Mouse (Mus musculus): ENCODE results near the gene Gm20661. TPM values are rescaled to one million over a fixed set of nuclear protein-coding genes. Genes with fewer than 3 reads are reported as not detected.
A peak's percentile ranks its signal among the peaks of the same experiment; 100 is the strongest.

Gene Gm20661
- polyA plus RNA-seq, 1 experiment from 2014 or later: 1.8 TPM

DNA sequence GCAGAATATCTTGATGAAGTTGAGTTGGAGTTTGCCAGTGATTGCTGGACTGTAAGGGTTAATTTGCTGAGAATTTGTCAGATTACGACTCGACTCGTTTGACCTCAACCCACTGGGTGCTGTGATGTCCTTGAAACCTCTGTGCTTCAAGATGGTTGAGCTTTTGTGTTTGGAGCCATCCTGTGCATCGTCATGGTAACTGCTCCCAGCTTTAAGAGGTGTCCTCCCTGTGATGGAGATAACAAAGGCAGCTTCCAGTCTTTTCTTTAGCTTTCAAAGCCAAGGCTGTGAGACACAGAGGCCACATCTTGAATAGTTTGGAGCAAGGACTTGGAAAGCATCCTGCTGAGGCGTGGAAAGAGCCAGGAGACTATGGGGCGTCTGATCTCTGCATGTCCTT lies 25.7 kb upstream of the Gm20661 start:
- Histone ChIP-seq H3K4me3 (ENCODE audit: low read depth, low read length) (no peak overlapping the region), H3K9me3 (ENCODE audit: low read length) (no peaks in the 10 kb centered on the region), H3K9ac (replicated peaks; ENCODE audit: low read depth) (no peak overlapping the region), H3K36me3 (ENCODE audit: insufficient read depth, low read length) (no peaks in the 10 kb centered on the region), H3K4me1 (ENCODE audit: insufficient read depth, low read depth, low read length) (no peaks in the 10 kb centered on the region), H3K27me3 (replicated peaks; ENCODE audit: insufficient read depth, low read length) (no peaks in the 10 kb centered on the region), H3K4me2 (replicated peaks; ENCODE audit: low read depth, low read length) (no peak overlapping the region), H3K27ac (ENCODE audit: low read length) (no peak overlapping the region)
- 61% methylated on average over 6 of the region's 6 CpGs for WGBS
- TF ChIP-seq EP300 (IDR thresholded peaks at IDR 0.05) (no peak), CTCF (IDR thresholded peaks at IDR 0.05) (no peak)
- DNase-seq (ENCODE audit: low spot score) (no peak), ATAC-seq (no peak)

DNA sequence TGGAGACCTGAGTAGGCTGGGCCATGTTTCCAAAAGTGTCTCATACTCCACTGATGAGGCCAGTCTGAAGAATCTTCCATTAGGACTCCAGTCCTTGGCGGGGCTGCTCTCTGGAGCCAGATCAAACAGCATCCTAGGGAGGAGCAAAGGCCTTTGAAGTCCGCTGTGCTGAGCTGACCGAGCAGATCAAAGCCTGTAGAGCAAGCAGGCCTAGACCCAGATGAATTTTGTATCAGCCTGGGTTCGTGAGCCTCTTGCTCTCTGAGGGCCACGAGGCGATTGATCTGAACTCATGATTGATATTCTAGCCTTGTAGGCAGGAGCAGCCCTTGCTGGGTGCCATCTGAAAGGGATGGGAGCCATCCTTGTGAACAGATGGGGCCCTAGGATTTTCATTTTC lies 23.0 kb upstream of the Gm20661 start:
- TF ChIP-seq EP300 (IDR thresholded peaks at IDR 0.05) (no peak), CTCF (IDR thresholded peaks at IDR 0.05) (no peak)
- Histone ChIP-seq H3K27me3 (replicated peaks; ENCODE audit: insufficient read depth, low read length) (no peaks in the 10 kb centered on the region), H3K4me1 (ENCODE audit: insufficient read depth, low read depth, low read length) (no peaks in the 10 kb centered on the region), H3K9me3 (ENCODE audit: low read length) (no peaks in the 10 kb centered on the region), H3K27ac (ENCODE audit: low read length) (no peak overlapping the region), H3K9ac (replicated peaks; ENCODE audit: low read depth) (no peak overlapping the region), H3K4me3 (ENCODE audit: low read depth, low read length) (no peak overlapping the region), H3K36me3 (ENCODE audit: insufficient read depth, low read length) (no peaks in the 10 kb centered on the region), H3K4me2 (replicated peaks; ENCODE audit: low read depth, low read length) (no peak overlapping the region)
- WGBS: 50% methylated on average over 6 of the region's 6 CpGs
- no peak for DNase-seq (ENCODE audit: low spot score)
- peak; percentile 16; the same call in 1 of the 2 replicates for ATAC-seq

DNA sequence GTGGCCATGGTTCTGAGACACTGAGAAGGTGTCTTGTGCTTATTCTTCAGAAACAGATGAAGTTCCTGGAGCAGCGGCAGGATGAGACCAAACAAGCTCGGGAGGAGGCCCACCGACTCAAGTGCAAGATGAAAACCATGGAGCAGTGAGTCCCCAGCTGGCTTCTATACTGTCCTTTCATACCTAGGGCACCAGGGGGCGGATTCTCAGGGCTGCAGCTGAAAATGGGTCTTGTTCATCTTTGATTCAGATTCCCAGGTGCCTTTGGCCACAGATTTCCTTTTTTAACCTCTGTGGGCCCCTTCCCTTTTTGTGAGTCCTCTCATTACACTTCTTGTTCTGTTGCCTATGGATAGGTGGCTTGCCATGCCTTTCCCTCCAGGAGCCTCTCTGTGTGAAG lies 21.9 kb upstream of the Gm20661 start:
- TF ChIP-seq EP300 (IDR thresholded peaks at IDR 0.05) (no peak), CTCF (IDR thresholded peaks at IDR 0.05) (peak; percentile 51)
- Histone ChIP-seq H3K4me1 (ENCODE audit: insufficient read depth, low read depth, low read length) (no peaks in the 10 kb centered on the region), H3K27me3 (replicated peaks; ENCODE audit: insufficient read depth, low read length) (no peaks in the 10 kb centered on the region), H3K4me3 (ENCODE audit: low read depth, low read length) (no peak overlapping the region), H3K27ac (ENCODE audit: low read length) (no peak overlapping the region), H3K9ac (replicated peaks; ENCODE audit: low read depth) (no peak overlapping the region), H3K4me2 (replicated peaks; ENCODE audit: low read depth, low read length) (no peak overlapping the region), H3K36me3 (ENCODE audit: insufficient read depth, low read length) (no peaks in the 10 kb centered on the region), H3K9me3 (ENCODE audit: low read length) (no peaks in the 10 kb centered on the region)
- WGBS: 87% methylated on average over 4 of the region's 4 CpGs
- no peak for DNase-seq (ENCODE audit: low spot score)
- ATAC-seq: no peak

DNA sequence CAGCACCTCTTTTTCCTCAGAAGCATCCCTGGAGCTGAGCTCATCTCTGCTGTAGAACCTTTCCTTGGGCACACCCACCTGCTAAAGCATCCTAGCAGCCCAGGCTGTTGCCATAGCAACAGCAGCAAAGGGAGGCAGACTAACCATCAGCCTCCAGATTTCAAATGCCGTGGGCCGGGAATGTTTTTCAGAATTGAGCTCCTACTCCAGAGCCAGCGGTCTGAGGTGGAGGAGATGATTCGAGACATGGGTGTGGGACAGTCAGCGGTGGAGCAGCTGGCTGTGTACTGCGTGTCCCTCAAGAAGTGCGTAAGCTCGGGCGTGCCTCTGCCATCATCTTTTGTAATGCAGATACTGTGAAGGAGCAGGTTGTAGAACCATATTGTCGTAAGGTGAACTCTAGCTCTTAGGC lies 21.5 kb upstream of the Gm20661 start:
- Histone ChIP-seq H3K4me2 (replicated peaks; ENCODE audit: low read depth, low read length) (no peak overlapping the region), H3K4me3 (ENCODE audit: low read depth, low read length) (no peak overlapping the region), H3K27ac (ENCODE audit: low read length) (no peak overlapping the region), H3K27me3 (replicated peaks; ENCODE audit: insufficient read depth, low read length) (no peaks in the 10 kb centered on the region), H3K36me3 (ENCODE audit: insufficient read depth, low read length) (no peaks in the 10 kb centered on the region), H3K4me1 (ENCODE audit: insufficient read depth, low read depth, low read length) (no peaks in the 10 kb centered on the region), H3K9me3 (ENCODE audit: low read length) (no peaks in the 10 kb centered on the region), H3K9ac (replicated peaks; ENCODE audit: low read depth) (no peak overlapping the region)
- TF ChIP-seq EP300 (IDR thresholded peaks at IDR 0.05) (no peak), CTCF (IDR thresholded peaks at IDR 0.05) (no peak)
- ATAC-seq: no peak
- WGBS: 87% methylated on average over 10 of the region's 10 CpGs
- DNase-seq (ENCODE audit: low spot score): no peak

DNA sequence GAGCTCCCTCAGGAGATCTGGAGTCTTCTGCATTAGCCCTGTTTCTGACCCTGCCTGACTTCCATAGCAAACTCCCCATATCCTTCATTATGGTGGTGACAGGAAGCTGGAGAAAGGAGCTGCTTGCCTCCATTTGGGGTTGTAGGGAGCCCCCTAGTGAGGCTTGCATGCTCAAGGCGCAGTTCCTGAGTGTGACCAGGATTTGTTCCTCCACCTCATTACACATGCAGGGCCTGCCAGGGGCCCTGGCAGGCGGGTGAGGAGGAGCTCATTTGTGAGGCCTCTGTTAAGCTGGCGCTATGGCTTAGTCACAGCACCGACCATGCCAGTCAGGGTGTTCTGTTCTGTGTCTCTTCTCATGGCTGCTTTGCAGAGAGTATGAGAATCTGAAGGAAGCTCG lies 21.0 kb upstream of the Gm20661 start:
- peak; percentile 22; the same call in 1 of the 2 replicates for ATAC-seq
- peak; percentile 64 for DNase-seq (ENCODE audit: low spot score)
- Histone ChIP-seq H3K9me3 (ENCODE audit: low read length) (no peaks in the 10 kb centered on the region), H3K4me3 (ENCODE audit: low read depth, low read length) (no peak overlapping the region), H3K4me1 (ENCODE audit: insufficient read depth, low read depth, low read length) (no peaks in the 10 kb centered on the region), H3K4me2 (replicated peaks; ENCODE audit: low read depth, low read length) (no peak overlapping the region), H3K9ac (replicated peaks; ENCODE audit: low read depth) (no peak overlapping the region), H3K36me3 (ENCODE audit: insufficient read depth, low read length) (no peaks in the 10 kb centered on the region), H3K27ac (ENCODE audit: low read length) (no peak overlapping the region), H3K27me3 (replicated peaks; ENCODE audit: insufficient read depth, low read length) (no peaks in the 10 kb centered on the region)
- 55% methylated on average over 5 of the region's 5 CpGs for WGBS
- peak; percentile 70 for TF ChIP-seq CTCF (IDR thresholded peaks at IDR 0.05)
- no peak for TF ChIP-seq EP300 (IDR thresholded peaks at IDR 0.05)

DNA sequence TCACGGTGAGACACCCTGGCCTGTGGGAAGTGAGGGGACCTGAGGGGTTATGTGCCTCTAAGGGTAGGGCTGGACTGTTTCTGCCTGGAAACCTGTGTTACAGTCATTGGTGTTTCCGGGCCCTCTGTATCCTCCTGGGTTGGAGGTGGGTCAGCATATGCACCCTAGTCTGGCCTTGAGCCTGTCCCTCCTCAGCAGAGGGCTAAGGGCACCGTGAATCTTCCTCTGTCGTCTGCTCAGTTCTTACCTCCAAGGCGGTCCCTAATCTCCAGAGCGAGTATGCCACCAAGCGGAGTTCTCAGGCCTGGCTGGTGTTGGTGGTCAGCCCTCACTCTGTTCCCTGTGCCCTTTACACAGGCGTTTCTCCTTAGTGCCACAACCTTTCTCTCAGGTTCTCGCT lies 19.9 kb upstream of the Gm20661 start:
- Histone ChIP-seq H3K4me3 (ENCODE audit: low read depth, low read length) (no peak overlapping the region), H3K4me2 (replicated peaks; ENCODE audit: low read depth, low read length) (no peak overlapping the region), H3K36me3 (ENCODE audit: insufficient read depth, low read length) (no peaks in the 10 kb centered on the region), H3K27ac (ENCODE audit: low read length) (no peak overlapping the region), H3K9me3 (ENCODE audit: low read length) (no peaks in the 10 kb centered on the region), H3K27me3 (replicated peaks; ENCODE audit: insufficient read depth, low read length) (no peaks in the 10 kb centered on the region), H3K9ac (replicated peaks; ENCODE audit: low read depth) (no peak overlapping the region), H3K4me1 (ENCODE audit: insufficient read depth, low read depth, low read length) (no peaks in the 10 kb centered on the region)
- DNase-seq (ENCODE audit: low spot score) (no peak), ATAC-seq (no peak)
- WGBS: 95% methylated on average over 9 of the region's 9 CpGs
- TF ChIP-seq EP300 (IDR thresholded peaks at IDR 0.05) (no peak), CTCF (IDR thresholded peaks at IDR 0.05) (no peak)

DNA sequence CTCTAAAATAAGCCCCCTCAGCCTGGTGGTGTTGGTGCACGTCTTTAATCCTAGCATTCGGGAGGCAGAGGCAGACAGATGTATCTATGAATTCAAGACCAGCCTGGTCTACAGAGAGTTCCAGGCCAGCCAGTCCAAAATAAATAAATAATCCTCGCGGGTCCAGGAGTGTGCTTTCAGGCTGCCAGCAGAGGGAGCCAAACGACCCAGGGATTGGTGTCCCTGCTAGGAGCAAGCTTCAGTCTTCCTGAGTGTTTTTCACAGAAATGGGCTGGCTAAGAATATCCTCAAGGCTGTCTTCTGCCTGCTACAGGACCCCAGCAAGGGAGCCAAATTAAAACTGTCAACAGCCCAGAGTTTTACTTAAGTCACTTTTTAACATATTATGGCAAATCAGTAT lies 19.2 kb upstream of the Gm20661 start:
- Histone ChIP-seq H3K4me3 (ENCODE audit: low read depth, low read length) (no peak overlapping the region), H3K36me3 (ENCODE audit: insufficient read depth, low read length) (no peaks in the 10 kb centered on the region), H3K4me2 (replicated peaks; ENCODE audit: low read depth, low read length) (no peak overlapping the region), H3K27me3 (replicated peaks; ENCODE audit: insufficient read depth, low read length) (no peaks in the 10 kb centered on the region), H3K4me1 (ENCODE audit: insufficient read depth, low read depth, low read length) (no peaks in the 10 kb centered on the region), H3K9me3 (ENCODE audit: low read length) (no peaks in the 10 kb centered on the region), H3K27ac (ENCODE audit: low read length) (no peak overlapping the region), H3K9ac (replicated peaks; ENCODE audit: low read depth) (no peak overlapping the region)
- DNase-seq (ENCODE audit: low spot score): peak; percentile 93
- no peak for TF ChIP-seq EP300 (IDR thresholded peaks at IDR 0.05)
- peak; percentile 96 for TF ChIP-seq CTCF (IDR thresholded peaks at IDR 0.05)
- 13% methylated on average over 5 of the region's 5 CpGs for WGBS
- peak; percentile 84 for ATAC-seq
